Mouse (Mus musculus): ENCODE measurements around the gene Nop14. TPM values are rescaled to one million over a fixed set of nuclear protein-coding genes. Genes with fewer than 3 reads are reported as not detected.
A peak's percentile ranks its signal among the peaks of the same experiment; 100 is the strongest.

Nop14 gene
- polyA plus RNA-seq, 1 experiment from 2014 or later = 19.8 TPM

DNA sequence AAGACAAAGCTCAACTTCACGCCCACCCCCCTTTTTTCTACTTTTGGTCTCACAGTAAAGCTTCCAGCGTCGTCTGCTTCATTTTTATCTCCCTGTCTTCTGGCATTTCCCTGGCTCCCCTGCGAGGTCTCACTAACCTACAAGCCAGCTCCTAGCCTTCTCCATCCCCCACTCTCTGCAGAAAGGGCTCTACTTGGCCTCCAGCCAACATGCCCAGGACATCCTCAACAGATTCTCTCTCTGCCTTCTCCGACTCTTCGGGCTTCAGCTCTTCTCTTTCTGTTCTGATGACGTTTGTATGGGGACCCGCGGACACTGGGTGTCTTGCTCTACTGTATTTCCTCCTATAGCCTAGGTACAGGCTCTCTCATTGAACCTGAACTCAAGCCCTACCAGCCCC lies 5.1 kb downstream of the Nop14 start:
- H3K4me3 ChIP-seq (replicated peaks) = no peak overlapping the region
- H3K36me3 ChIP-seq = peaks cover 78% of the 10 kb centered on the region
- no peaks in the 10 kb centered on the region for H3K27me3 ChIP-seq
- H3K9me3 ChIP-seq (replicated peaks) = no peaks in the 10 kb centered on the region
- no peak overlapping the region for H3K27ac ChIP-seq
- ATAC-seq (ENCODE audit: low read depth) = no peak
- H3K4me1 ChIP-seq (replicated peaks) = peaks cover 30% of the 10 kb centered on the region
- no peak overlapping the region for H3K9ac ChIP-seq
- no peak overlapping the region for H3K4me2 ChIP-seq
- WGBS (ENCODE audit: insufficient replicate concordance) = 81% methylated on average over 9 of the region's 9 CpGs
- DNase-seq = no peak

DNA sequence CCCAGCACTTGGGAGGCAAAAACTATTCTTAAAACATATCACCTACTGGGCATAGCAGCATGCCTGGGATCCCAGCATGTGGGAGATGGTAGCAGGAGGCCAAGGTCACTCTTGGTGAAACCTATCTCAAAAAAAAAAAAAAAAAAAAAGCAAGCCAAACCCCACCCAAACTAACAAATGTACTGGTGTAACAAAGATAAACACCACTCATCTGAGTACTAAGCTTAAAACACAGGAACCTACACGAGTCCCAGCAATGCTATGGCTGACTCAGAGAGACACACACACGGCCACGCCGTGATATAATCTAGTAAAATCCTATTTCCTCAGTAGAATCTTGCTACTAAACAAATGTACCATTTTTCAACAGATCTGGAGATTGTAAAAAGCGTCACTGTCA lies 7.0 kb downstream of the Nop14 start:
- DNase-seq = no peak
- H3K27me3 ChIP-seq = no peaks in the 10 kb centered on the region
- H3K4me2 ChIP-seq = no peak overlapping the region
- no peak overlapping the region for H3K27ac ChIP-seq
- H3K9ac ChIP-seq = no peak overlapping the region
- 60% methylated on average over 5 of the region's 5 CpGs for WGBS (ENCODE audit: insufficient replicate concordance)
- no peak overlapping the region for H3K4me3 ChIP-seq (replicated peaks)
- peaks cover 18% of the 10 kb centered on the region for H3K4me1 ChIP-seq (replicated peaks)
- H3K36me3 ChIP-seq = peaks cover 94% of the 10 kb centered on the region
- no peaks in the 10 kb centered on the region for H3K9me3 ChIP-seq (replicated peaks)
- ATAC-seq (ENCODE audit: low read depth) = no peak

DNA sequence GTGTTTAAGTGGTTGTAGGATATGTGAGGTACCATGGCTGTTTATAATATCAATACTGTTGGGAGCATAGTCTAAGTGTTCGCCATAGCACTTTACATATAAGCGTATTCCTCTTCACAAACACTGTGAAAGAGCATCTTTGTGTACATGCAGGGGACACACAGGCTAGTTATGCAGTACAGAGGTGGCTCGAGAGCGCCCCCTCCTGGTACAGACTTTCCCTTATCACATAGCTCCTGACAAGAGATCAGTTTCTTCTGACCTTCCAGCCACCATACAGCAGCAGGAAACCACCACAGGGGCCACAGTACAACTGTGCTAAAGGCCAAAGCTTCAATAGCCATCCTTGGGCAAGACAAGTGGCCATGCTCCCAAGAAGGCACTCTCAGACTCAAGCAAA lies 12.4 kb downstream of the Nop14 start:
- DNase-seq (peak; percentile 58), ATAC-seq (ENCODE audit: low read depth) (peak; percentile 45; the same call in 1 of the 2 replicates)
- no peak overlapping the region for H3K9ac ChIP-seq
- H3K27me3 ChIP-seq = no peaks in the 10 kb centered on the region
- no peak overlapping the region for H3K4me2 ChIP-seq
- no peaks in the 10 kb centered on the region for H3K9me3 ChIP-seq (replicated peaks)
- H3K27ac ChIP-seq = no peak overlapping the region
- 40% methylated on average over 4 of the region's 4 CpGs for WGBS (ENCODE audit: insufficient replicate concordance)
- H3K36me3 ChIP-seq = peaks cover 99% of the 10 kb centered on the region
- no peaks in the 10 kb centered on the region for H3K4me1 ChIP-seq (replicated peaks)
- H3K4me3 ChIP-seq (replicated peaks) = no peak overlapping the region

DNA sequence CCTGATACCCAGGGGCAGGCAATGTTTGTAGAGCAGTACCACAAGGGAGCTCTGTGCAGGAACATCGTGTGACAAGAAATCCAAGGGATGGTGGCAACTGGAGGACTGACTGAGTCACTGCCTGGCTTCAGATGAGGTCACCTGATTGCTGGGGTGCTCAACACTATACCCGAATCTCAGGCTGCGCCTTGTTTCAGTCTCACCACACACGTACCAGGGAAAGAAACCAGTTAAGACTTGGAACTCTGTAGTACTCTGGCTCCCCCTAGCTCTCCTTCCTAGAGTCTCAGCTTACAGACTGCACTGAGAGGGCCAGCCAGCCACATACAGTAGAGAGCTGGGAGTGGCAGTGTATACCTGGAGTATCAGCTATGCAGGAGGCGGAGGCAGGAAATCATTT lies 17.0 kb downstream of the Nop14 start:
- H3K4me2 ChIP-seq = no peak overlapping the region
- H3K27ac ChIP-seq = no peak overlapping the region
- peaks cover 2% of the 10 kb centered on the region for H3K4me1 ChIP-seq (replicated peaks)
- H3K36me3 ChIP-seq = peaks cover 94% of the 10 kb centered on the region
- H3K27me3 ChIP-seq = no peaks in the 10 kb centered on the region
- H3K9me3 ChIP-seq (replicated peaks) = no peaks in the 10 kb centered on the region
- H3K9ac ChIP-seq = no peak overlapping the region
- H3K4me3 ChIP-seq (replicated peaks) = no peak overlapping the region
- 74% methylated on average over 5 of the region's 5 CpGs for WGBS (ENCODE audit: insufficient replicate concordance)
- DNase-seq (no peak), ATAC-seq (ENCODE audit: low read depth) (peak; percentile 68)

DNA sequence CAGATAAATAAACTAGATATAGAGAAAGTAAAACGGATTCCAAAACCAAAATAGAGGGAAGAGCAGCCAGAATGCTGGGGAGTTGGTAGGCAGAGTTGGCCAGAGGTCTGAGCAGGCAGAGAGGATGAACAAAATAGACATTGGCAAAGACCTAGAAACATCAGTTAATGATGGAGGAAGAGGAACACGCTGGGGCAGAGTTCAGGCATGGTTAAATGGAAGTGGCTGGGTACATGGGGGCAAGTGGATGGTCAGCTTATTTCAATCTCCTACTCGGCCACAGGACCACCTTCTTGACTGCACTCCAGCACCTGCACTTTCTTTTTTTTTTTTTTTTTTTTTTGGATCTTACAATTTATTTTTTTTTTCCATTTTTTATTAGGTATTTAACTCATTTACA lies 18.0 kb downstream of the Nop14 start:
- H3K4me1 ChIP-seq (replicated peaks) = peaks cover 11% of the 10 kb centered on the region
- ATAC-seq (ENCODE audit: low read depth) = no peak

DNA sequence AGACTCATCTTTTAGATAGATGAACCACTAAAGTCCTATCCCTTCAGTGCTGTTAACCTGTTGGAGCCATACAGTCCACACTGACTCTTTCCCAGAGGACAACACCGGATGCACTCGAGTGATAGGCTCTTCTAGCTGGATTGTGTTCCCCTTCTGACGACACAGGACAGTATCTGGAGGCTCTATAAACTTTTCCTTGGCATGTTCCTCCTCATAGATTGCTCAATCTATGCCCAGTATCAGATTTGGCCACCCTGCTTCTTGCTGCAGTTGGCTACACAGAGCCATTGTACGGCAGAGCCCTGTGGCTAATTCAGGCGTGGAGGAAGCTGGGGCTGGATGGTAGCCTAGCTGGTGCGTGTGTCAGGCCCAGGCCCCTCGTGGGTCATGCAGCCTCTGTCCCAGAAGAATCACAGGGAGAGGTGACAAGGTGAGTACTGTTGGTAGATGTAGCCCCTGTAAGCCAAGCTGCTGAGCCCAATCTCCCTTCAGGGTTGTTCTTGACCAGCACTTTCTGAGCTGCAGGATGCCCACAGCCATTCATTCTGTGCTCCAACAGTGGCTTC lies 22.3 kb downstream of the Nop14 start:
- 59% methylated on average over 7 of the region's 7 CpGs for WGBS (ENCODE audit: insufficient replicate concordance)
- peak overlapping the region; percentile 98 for H3K4me2 ChIP-seq
- H3K4me1 ChIP-seq (replicated peaks) = peaks cover 54% of the 10 kb centered on the region
- peak overlapping the region; percentile 73 for H3K4me3 ChIP-seq (replicated peaks)
- peaks cover 80% of the 10 kb centered on the region for H3K36me3 ChIP-seq
- H3K9ac ChIP-seq = peak overlapping the region; percentile 85
- H3K27me3 ChIP-seq = no peaks in the 10 kb centered on the region
- H3K27ac ChIP-seq = peak overlapping the region; percentile 91
- H3K9me3 ChIP-seq (replicated peaks) = no peaks in the 10 kb centered on the region
- ATAC-seq (ENCODE audit: low read depth) = no peak
- DNase-seq = no peak

More for the DNA sequence above, 18.0 kb downstream of the Nop14 start:
- Histone ChIP-seq H3K27me3 (no peaks in the 10 kb centered on the region), H3K9ac (no peak overlapping the region), H3K36me3 (peaks cover 90% of the 10 kb centered on the region), H3K9me3 (replicated peaks) (no peaks in the 10 kb centered on the region), H3K4me3 (replicated peaks) (no peak overlapping the region), H3K27ac (no peak overlapping the region), H3K4me2 (no peak overlapping the region)
- DNase-seq = no peak
- 74% methylated on average over 3 of the region's 3 CpGs for WGBS (ENCODE audit: insufficient replicate concordance)

DNA sequence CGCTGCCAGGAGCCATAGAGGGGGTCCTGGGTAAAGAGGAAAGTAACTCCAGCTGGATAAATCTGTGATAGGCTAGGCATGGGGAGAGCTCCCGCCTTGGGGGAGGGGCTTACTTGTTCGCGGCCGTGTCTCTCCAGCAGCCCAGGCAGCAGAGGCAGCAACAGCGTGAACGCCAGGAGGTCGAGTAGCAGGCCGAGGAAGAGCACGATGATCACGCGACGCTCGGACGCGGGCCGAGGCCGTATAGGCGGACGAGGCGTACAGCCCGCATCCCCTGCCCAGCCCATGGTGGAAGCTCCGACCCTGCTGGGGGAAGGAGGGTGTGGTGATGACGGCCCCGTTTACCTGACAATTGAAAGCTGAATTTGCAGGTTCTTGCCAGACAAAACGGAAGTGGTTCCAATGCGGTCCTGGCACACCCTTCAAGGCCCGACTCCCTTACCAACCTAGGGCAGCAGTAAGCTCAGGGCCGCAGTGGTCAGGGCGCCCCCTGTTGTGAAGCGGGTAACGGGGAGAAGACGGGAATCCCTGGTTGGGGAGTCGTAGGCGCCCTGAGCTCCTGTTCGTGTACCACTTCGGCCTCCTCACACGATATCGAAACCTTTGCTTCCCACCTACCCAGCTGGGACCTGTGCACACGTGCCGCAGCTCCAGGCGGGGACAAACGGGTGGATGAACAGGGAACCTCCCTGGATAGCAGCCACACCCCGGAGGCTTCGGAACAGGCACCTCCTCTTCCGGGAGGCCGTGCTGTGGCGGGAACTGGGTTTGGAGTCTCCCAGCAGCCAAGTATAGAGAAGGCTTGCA lies 23.3 kb downstream of the Nop14 start, which contains the start of gene Mfsd10:
Gene Mfsd10 (minus strand): TSS at position 732 of the 807 bp plus-strand sequence.
- peak within 1 kb of the TSS; percentile 85 for H3K9ac ChIP-seq
- WGBS (ENCODE audit: insufficient replicate concordance) = under 1% methylated on average over 48 of the region's 48 CpGs
- peak within 1 kb of the TSS; percentile 91 for H3K27ac ChIP-seq
- H3K9me3 ChIP-seq (replicated peaks) = no peaks in the 10 kb centered on the region
- H3K4me3 ChIP-seq (replicated peaks) = peak within 1 kb of the TSS; percentile 73
- peak within 1 kb of the TSS; percentile 98 for H3K4me2 ChIP-seq
- ATAC-seq (ENCODE audit: low read depth) (peak; percentile 87), DNase-seq (peak; percentile 80)
- H3K27me3 ChIP-seq = no peaks in the 10 kb centered on the region
- H3K4me1 ChIP-seq (replicated peaks) = peaks cover 64% of the 10 kb centered on the region
- H3K36me3 ChIP-seq = peaks cover 84% of the 10 kb centered on the region

DNA sequence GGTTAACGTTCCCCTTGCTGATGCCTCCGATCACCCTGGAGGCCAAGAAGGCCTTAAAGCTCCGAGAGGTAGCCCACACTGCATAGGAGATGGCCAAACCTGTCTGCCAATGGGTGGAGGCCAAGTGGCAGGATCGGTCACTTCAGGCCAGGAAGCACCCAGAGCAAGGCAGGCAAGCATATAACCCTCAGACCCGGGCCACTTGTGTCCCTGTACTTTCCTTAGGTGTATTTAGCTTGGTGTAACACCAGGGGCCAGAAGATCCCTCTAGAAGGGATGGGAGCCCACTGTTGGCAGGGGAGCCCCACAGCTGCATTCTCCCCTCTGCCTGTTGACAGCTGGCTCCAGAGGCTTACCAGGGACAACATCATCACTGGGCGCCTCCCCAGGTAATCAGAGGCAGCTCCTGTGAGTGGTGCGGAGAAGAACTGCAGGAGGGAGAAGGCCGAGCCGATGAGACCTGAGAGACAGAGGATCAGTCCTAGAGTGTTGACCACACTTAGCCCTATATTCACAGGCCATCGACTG lies 24.2 kb downstream of the Nop14 start:
- 54% methylated on average over 10 of the region's 10 CpGs for WGBS (ENCODE audit: insufficient replicate concordance)
- H3K4me1 ChIP-seq (replicated peaks) = peaks cover 65% of the 10 kb centered on the region
- ATAC-seq (ENCODE audit: low read depth) = no peak

DNA sequence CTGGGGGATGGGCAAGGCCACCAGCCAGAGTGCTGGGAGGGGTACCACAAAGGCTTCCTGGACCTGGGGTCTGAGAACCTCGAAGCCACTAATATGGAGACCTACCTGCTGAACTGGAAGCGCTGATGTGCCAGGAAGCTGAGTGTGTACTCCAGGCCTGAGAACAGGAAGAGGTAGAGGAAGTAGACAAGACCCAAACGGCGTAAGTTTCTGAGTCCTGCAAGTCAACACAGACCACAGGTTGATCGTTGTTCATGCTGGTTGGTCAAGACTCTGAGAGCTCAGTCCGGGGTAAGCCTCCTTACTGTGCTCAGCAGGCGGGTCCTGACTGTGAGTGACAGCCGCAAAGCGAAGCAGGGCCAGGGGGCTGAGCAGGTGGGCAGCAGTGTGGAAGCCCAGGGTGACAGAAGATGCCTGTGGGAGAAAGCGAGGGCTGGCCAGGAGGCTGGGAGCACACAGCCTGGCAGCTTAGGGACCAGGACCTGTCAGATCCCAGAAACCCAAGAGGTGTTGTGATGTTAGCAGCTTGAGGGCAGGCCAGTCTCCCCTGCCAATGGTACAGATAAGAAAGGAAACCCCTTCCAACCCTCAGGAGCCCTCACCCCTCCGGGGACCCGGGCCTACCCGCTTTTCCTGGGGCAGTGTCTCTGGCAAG lies 25.1 kb downstream of the Nop14 start:
- H3K4me3 ChIP-seq (replicated peaks) = peak overlapping the region; percentile 73
- peaks cover 65% of the 10 kb centered on the region for H3K4me1 ChIP-seq (replicated peaks)
- H3K9ac ChIP-seq = peak overlapping the region; percentile 85
- DNase-seq (no peak), ATAC-seq (ENCODE audit: low read depth) (no peak)
- WGBS (ENCODE audit: insufficient replicate concordance) = 60% methylated on average over 13 of the region's 13 CpGs
- peak overlapping the region; percentile 98 for H3K4me2 ChIP-seq
- no peaks in the 10 kb centered on the region for H3K9me3 ChIP-seq (replicated peaks)
- peaks cover 84% of the 10 kb centered on the region for H3K36me3 ChIP-seq
- H3K27me3 ChIP-seq = no peaks in the 10 kb centered on the region
- peak overlapping the region; percentile 91 for H3K27ac ChIP-seq

More for the DNA sequence above, 24.2 kb downstream of the Nop14 start:
- Histone ChIP-seq H3K27ac (peak overlapping the region; percentile 91), H3K27me3 (no peaks in the 10 kb centered on the region), H3K9ac (peak overlapping the region; percentile 85), H3K9me3 (replicated peaks) (no peaks in the 10 kb centered on the region), H3K36me3 (peaks cover 84% of the 10 kb centered on the region), H3K4me3 (replicated peaks) (peak overlapping the region; percentile 73), H3K4me2 (peak overlapping the region; percentile 98)
- no peak for DNase-seq

DNA sequence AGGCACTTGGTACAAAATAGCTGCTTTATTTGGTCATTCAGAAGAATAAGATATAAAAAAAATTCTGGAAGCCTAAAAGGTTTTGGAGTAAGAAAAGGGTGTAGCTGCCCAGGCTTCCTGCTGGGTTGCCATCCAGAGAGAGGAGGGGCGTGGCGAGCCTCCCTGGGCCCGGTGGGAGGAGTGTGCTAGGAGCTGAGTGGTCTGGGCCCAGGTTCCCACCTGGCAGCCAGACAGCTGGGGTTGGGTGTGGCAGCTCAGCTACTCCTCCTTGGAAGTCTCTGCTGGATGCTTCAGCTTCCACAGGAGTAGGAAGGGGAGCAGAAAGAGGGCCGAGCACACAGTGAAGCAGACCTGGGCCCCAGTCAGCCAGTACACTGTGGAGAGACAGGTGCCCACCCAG lies 26.3 kb downstream of the Nop14 start:
- no peaks in the 10 kb centered on the region for H3K9me3 ChIP-seq (replicated peaks)
- DNase-seq (no peak), ATAC-seq (ENCODE audit: low read depth) (no peak)
- peaks cover 84% of the 10 kb centered on the region for H3K36me3 ChIP-seq
- no peaks in the 10 kb centered on the region for H3K27me3 ChIP-seq
- H3K27ac ChIP-seq = peak overlapping the region; percentile 91
- WGBS (ENCODE audit: insufficient replicate concordance) = 69% methylated on average over 4 of the region's 4 CpGs
- no peak overlapping the region for H3K4me3 ChIP-seq (replicated peaks)
- peak overlapping the region; percentile 15; the same call in 1 of the 2 replicates for H3K9ac ChIP-seq
- H3K4me1 ChIP-seq (replicated peaks) = peaks cover 65% of the 10 kb centered on the region
- H3K4me2 ChIP-seq = peak overlapping the region; percentile 36

DNA sequence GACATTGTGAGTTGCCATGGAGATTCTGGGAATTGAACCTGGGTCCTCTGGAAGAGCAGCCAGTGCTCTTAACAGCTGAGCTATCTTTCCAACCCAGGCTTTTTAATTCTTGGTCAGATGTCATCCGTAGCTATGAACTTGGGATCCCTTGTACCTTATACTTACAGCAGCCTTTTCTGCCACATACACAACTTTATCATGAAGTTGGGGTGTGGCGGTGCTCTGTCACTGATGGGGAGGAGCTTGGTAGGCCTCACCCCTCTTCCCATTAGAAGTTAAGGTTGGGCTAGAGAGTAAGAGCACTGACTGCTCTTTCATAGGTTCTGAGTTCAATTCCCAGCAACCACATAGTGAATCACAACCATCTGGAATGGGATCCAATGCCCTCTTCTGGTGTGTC lies 27.0 kb downstream of the Nop14 start:
- WGBS (ENCODE audit: insufficient replicate concordance) = 55% methylated on average over 2 of the region's 2 CpGs
- Histone ChIP-seq H3K4me1 (replicated peaks) (peaks cover 64% of the 10 kb centered on the region), H3K27ac (peak overlapping the region; percentile 91), H3K27me3 (no peaks in the 10 kb centered on the region), H3K9ac (no peak overlapping the region), H3K4me2 (peak overlapping the region; percentile 36), H3K4me3 (replicated peaks) (no peak overlapping the region), H3K9me3 (replicated peaks) (no peaks in the 10 kb centered on the region), H3K36me3 (peaks cover 84% of the 10 kb centered on the region)
- DNase-seq = peak; percentile 48
- ATAC-seq (ENCODE audit: low read depth) = peak; percentile 49
